Mouse (Mus musculus) testis, postnatal 14 days (tissue): ENCODE results near the gene Galns.
"Not testable (repeated sequence)": the region's sequence is repeated elsewhere in the genome, so short reads cannot be mapped to it uniquely, and the experiment has no call there.

Source experiments
- DNase-seq: peaks from one replicate; pipeline ENCODE4 v3.0.0; 2021; ENCODE audit warnings: low spot score

Galns gene

DNA sequence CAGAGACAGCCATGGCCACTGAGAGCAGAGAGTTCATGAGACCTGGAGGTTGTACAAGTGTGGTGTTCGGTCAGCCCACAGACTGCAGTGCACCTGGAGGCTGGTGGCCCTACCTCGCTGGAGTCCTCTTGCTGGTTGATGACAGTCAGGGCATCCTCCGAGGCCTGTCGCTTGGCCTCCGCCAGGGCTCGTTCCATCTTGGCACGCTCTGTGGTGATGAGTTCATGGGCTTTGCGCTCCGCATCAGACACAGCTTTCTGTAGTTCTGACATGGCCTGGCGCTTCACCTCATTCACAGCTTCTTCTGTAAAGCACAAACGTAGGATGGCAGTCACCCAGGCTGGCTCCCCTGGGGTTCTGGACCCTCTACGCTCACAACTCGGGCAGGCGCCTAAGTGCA, 21.9 kb upstream of the Galns start:
- no peak for DNase-seq

DNA sequence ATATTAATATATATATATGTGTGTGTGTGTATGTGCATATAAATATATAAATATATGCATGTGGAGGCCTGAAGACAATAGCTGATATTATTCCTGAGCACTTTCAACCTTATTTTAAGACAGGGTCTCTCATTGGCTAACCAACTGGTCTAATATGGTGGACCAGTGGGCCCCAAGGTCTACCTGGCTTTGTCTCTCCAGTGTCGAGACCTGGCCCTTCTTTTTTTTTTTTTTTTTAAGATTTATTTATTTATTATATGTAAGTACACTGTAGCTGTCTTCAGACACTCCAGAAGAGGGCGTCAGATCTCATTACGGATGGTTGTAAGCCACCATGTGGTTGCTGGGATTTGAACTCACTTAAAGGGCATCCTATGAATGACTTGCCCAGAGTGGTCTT, 20.9 kb upstream of the Galns start:
- DNase-seq: not testable (repeated sequence)

DNA sequence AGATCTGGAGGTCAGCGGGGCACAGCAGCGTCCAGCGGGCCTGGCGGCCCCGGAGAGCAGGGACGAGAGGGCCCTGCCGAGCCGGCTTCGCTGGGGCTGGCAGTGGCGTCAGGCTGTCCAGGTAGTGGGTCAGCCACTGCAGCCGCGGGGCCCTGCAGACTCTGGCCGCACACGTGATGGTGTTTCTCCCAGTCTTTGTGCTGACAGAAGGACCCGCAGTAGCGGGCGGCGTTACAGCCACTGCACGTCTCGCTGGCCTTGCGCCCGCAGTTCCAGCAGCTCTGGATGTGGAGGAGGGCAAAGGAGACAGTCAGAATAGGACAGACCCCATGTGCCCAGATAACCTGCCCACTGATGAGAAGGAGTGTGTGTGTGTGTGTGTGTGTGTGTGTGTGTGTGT, 19.4 kb upstream of the Galns start:
- no peak for DNase-seq

DNA sequence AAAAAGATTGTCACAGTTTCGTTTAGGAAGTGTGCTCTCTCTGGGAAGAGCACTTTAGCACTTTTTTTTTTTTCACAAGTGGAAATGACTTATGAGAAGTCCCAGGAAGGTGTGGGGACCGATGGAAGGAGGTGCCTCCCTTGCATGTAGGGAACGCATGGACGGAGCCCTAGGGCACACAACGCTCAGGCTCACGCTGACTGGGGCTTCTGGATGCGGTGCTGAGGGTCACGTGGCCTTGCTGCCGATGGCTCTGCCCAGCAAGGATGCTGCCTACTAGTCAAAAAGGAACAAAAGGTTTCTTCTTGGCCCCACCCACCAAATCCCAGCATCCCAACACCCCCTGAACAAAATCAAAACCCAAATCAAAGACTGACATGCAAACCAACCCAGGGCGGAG, 18.1 kb upstream of the Galns start:
- no peak for DNase-seq

DNA sequence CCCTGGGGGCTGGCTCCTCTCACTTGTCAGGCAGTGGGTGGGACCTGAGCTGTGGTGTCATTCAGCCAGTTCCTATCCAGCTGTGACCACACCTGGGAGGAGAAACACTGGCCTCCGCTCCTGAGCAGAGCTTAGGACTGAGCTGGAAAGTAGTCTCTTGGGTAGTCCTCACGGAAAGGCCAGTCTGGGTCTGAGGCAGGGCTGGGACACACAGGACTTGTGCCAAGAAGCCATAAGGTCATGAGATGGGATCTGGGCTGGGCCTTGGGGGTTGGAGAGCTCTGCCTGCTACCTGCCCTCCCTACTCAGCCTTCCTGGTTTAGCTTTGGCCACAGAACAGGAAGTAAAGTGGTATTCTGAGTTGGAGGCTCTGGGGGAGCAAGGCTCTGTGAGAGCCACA, 15.6 kb upstream of the Galns start:
- DNase-seq: no peak

DNA sequence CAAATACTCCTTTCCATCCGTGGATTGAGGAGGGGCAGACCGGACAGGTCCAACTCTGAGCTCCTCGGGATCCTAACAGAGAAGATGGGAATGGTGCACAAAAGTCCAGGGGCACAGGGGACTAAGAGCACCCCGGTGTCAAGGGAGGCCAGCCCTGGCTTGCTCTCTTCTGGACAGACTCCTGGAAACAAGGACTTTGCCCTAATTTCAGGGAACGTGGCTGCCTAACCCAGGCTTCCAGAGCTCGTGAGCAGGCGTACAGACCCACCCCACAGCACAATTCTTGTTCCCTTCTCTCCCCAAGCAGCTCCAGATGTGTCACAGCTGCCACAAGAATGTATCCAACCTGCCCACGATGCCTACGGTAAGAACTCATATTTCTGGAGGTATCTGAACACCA, 14.5 kb upstream of the Galns start:
- no peak for DNase-seq

DNA sequence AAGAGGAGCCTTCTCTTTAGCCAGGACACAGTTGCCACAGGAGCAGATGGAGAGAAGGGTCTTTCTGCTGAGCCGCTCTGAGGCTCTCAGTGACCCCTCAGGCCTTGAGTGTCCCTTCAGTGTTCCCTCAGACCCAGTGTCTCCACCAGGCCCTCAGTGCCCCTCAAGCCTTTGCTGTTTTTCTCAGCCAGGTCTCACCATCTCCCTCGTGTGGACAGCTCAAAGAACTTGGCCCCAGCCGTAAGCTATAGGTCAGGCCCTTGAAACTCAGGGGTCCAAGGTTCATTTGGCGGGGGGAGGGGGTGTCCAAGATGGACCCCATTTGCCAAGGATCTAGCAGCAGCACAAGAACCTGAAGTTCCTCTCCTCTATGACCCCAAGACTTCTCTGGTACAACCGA, 13.4 kb upstream of the Galns start:
- no peak for DNase-seq

DNA sequence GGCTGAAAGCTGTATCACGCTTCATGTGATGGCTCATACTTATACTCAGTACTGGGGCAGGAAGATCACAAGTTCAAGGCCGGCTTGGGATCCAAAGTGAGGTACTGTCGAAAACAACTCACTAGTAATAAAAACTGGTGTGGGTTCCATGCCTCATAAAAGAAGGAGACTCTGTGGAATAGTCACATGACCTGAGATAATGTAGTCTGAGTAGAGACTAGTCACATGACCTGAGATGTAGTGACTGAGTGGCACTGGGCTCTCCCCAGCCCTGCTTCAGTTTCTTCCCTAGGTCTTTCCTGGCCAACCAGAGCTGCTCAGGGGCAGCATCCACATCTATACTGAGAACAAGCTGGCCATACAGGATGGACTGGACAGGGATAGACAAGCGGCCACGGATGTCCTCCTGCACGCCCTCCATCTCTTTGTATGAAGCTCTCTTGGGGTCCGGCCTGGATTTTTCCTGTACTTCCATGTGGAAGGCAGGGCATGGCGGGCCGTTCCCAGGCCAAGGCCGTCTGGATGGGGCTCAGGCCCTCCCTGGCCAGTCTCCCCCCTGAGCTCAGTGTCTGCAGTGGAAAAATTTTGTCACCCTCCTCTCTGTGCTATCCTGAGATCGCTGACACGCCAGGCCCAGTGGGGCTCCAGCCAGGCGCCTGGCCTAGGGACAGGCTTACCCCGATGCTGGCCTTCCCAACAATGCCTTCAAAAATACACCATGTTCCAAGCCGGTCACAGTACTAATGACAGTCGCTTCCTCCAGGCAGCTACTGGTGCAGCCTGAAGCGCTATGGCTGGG, 12.8 kb upstream of the Galns start:
- no peak for DNase-seq

DNA sequence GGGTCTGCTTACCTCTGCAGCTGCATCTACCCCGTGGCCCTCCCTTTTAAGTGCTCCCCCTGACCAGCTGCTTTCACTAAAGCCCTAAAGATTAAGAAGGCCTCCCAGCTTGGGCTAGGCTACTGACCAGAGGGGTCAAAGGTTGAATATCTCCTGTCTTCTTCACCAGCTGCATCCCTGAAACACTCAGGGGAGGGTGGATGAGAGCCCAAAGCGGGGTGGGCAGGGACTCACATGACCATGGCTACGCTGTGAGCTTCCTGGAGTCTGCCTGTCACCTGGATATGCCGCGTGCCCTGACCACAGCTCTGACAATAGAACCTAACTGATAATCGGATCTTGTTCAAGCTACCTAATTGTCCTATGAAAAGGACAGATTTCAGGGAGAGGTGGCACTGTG, 11.5 kb upstream of the Galns start, which contains the start of gene Pabpn1l:
Gene Pabpn1l (minus strand): TSS at position 13 of the 400 bp plus-strand sequence.
- no peak for DNase-seq

DNA sequence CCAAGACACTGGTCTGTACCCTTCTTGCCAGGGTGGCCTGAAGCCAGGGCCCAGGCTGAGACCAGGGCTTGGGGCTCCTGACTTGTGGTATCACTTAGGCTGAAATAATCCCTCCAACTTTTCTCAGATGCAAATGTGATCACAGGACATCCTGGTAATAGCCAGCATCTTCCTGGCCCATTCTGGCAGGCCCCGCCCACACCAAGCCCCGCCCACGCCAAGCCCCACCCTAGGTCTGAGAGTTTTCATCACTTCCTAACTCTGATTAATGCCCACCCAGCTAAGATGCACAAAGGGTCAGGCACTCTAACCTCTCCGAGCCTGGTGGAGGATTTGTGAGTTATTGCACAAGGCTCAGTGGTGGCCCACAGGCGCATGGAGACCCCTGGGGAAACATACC, 9.2 kb upstream of the Galns start:
- no peak for DNase-seq

DNA sequence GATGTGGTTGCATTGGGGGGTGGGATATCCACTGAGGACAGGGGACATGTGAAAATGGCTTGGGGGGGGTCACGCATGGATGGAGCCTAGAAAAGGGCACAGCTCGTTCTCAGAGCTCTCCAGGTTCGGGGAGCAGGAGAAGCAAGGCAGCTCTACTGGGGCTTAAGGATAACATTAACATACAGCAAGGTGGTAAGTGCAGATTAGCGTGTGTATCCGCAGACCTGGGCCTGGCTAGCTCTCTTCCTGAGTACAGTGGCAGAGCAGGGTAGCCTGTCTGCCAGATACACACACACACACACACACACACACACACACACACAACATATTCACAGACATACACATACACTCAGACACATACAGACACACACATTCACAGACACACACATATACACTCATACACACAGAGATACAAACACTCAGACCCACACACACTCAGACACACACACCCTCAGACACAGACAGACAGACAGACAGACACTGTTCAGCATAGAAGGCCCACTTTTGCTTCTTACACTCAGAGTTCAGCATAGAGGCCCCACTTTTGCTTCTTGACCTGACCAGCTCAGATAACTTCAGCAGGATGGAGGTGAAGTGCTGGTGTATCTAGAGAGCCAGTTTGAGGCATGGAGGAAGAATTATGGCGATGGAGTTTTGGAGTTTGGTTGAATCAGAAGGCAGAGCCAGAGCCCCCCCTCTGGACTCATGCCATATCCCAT, 7.6 kb upstream of the Galns start:
- DNase-seq: no peak

DNA sequence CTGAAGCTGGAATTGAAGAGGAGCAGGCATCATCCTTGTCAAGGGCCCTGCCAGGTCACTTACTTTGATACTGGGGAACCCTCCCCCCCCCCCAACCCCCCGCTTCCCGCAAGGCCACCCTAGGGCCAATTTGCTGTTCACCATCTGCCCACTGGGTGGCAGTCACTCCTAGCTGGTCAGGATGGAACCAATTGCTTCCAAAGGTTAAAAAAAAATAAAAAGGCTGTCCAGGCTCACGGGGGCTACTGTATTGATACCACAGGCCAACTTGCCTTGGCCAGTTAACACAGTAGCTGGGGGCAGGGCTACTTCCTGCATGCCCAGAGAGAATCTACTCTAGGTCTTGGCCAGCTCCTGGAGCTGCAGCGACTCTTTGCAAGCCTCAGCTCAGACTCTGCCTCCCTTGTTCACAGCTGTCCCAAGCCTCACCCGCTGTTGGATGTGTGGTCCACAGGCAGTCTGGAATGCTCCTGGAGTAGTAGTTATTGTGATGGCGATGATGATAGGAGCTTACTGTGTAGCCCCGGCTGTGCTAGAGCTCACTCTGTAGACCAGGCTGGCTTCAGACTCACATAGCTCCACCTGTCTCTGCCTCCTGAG, 6.8 kb upstream of the Galns start:
- peak; percentile 48 for DNase-seq

DNA sequence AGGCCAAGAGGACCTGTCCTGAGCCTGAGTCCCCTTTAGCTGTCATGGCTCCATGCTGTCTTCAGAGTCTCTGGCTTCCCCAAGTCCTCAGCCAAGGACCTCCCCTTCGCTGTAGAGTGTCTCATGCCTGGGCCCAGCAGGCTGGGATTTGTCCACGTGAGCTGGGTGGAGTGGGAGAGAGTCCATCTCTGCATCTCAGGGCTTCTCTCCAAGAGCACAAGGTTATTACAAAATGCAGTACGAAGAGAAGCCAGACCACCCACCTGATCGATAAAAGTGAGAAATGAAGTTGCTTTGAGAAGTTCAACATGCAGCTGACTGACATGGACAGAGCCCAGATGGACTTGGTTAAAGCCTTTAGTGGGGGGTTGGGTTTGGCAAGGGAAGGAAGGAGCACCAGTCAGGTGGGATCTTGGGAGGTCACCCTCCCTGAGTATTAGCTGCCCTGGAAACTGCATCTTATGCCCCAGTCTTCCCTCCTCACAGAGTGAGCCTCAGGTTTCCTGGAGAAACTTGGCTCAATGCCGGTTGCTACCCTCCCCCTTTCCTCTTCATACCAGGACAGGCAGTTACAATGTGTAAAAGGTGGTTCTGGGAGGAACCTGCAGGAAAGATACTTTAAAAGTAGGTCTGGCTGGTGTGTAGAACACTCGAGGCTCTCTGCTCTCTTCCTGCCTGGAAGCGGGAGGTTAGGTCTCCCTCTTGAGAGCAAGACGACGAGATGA, 5.1 kb upstream of the Galns start:
- peak; percentile 57 for DNase-seq

DNA sequence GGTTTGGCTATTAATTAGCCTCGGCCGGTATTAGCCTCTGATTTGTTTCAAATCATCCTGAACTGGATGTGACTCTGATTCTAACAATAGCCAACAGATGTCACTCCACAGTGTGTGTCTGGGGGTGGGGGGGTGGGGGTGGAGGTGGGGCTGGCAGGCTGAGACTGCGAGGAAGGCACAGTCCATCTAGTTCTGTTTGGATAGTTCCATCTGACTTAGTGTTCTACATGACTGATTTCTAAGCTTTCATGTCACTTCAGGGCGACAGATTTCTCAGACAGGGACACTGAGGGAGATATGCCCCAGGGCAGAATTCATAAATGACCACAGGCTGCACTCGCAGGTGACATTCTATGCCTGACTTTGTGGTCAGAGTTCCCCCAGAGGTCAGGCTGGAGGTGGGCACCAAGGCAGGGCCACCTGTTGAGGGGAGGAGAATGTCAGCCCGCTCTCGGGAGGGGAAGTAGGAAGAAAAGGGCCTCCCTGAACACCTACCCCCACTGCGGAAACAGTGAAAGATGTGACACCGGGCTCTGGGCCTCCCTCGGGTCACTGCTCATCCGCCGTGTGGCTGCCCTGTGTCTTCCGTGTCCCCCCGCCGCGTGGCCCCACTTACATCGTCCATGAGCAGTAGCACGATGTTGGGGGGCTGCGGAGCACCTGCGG, 518 bp downstream of the Galns start:
- DNase-seq: no peak

DNA sequence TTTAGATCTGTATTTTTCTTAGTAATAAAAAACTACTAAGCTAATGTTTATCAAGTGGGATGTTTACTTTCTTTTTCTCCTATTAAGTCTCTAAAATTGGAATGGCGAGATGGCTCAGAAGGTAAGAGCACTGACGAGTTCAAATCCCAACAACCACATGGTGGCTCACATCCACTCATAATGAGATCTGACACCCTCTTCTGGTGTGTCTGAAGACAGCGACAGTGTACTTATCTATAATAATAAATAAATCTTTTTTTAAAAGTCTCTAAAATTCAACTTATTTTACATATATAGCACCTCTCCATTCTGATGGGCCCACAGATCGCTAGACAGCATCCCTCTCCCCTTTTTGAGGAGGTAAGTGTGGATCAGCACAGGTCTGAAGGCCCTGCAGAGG, 1.1 kb downstream of the Galns start:
- DNase-seq: no peak

DNA sequence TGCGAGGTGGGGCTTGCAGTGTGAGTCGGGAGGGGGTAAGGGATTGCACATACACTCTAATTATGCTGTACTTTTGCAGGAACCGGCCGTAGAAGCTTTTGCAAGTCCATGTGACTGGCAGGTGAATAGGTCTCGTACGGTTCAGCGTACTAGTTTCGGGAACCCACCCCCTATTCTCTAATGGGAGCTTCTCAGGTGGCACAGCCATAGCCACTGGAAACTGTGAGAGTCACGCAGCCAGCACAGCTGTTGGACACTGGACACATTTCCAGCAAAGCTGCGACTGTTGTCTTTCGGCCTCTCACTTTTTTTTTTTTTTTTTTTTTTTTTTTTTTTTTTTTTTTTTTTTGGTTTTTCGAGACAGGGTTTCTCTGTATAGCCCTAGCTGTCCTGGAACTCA, 4.5 kb downstream of the Galns start:
- no peak for DNase-seq

DNA sequence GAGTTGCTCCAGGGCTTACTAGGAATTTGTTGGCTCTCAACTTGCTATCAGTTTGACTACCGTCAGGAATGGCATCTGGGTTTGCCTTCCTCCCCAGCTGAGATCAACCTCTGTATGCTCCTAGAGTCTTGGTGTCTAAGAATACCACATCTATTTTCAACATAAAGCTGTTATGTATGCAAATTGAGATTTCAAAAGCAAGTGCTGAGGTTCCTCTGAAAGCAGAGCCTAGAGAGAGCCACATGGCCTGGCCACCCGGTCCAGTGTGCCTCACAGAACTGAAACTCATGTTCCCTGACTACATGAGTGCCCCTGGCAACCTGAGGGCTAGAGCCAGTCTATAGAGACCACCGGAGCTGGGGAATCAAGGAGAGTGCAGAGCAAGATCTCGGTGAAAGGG, 5.9 kb downstream of the Galns start:
- no peak for DNase-seq

DNA sequence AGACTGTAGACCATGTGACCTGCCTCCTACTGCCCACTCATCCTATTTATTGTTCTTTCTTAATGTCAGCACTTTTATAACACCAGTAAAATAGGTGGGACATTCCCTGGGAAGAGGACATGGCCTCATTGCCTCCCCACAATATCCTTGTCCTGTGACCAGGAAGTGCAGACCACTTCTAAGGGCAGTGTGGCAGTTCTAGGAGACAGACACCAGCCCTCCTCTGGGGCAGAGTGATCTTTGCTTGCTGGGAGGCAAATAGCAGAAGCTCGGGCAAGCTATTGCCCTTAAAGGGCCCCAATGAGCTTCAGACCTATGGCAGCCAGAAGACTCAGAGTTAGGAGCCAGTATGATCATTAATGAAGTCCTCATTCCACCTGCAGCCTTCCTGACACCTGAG, 6.6 kb downstream of the Galns start:
- no peak for DNase-seq

DNA sequence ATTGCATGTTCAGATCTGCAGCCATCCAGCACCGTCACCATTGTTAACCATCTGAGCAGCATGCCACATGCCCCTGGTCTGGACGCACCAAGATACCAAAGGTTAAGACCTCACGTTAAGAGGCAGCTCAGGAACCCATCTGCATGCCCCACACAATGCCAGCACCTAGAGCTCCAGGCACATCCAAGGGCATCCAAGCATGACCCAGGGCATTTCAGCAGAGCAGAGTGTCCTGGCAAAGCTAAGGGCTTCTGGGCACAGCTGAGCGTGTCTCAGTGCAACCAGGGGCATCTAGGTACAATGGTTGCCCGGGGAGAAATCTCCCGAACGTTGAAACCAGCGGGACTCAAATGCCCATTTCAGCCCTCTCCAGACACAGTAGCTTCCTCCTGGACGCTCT, 10.6 kb downstream of the Galns start:
- DNase-seq: no peak

DNA sequence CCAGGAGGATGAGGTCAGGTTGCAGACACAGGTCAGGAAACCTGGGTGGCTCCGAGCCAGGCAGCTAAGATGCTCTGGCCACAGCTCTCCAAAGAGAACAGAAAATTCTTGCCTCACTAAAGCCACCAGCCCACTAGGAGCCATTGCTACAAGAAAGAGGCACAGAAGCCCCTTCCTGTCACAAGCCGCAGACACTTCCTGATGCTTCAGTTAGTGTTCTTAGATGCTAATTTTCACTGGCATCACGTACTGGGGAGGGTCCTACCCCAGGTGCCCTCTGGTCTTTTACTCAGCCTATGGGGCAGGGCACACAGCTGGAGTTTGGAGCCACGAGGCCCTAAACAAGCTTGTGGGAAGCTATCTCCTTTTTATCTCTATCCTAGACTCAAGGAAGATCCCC, 15.2 kb downstream of the Galns start:
- no peak for DNase-seq

DNA sequence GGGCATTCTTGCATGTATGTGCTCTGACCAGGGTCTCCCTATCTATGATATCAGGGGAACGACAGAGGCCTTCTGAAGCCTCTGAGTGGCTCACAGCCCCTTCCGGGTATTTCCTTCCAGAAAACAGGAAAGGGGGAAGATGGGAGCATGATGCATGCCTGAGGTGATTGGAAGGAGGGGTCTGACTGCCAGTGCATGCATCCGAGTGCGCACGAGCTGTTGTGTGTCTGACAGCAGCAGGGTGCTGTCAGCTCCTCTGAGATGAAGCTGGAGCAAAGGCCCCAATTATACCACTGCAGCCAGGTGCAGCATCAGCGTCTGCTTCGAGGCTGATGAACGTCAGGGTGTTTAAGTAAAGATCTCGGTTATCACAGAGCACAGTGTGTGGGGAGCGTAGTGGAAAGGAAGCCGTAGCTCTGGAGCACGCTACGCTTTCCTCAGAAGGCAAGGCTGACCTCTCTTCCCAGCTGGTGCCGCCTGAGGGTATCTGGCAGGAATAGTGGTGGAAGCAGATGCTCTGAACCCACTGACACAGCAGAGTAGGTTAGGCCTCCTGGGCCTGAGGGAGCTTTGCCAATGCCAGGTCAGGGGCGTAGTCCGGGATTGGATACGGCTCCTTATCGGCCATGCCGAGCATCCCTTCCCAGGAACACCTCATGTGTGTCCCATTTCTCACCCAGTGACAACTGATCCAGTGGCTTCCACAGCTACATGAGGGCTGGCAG, 17.3 kb downstream of the Galns start:
- no peak for DNase-seq
